Mouse (Mus musculus): ENCODE data around the gene 4930503B20Rik. TPM values are rescaled to one million over a fixed set of nuclear protein-coding genes. Genes with fewer than 3 reads are reported as not detected.

Gene 4930503B20Rik
- polyA plus RNA-seq, 1 experiment from 2014 or later: not detected

Other genes with a start within 250 kb of the 4930503B20Rik start
- gene Ssx2ip, start 246.7 kb downstream of the 4930503B20Rik start, polyA plus RNA-seq (2016; fragmentation: Nextera tagmentation; extraction: Ambion mirVana): 157 TPM in 2 replicates
- gene Ctbs, start 201.5 kb downstream of the 4930503B20Rik start, polyA plus RNA-seq (2016; fragmentation: Nextera tagmentation; extraction: Ambion mirVana): 5.5 and 6.4 TPM in 2 replicates
- gene Spata1, start 151.6 kb downstream of the 4930503B20Rik start, polyA plus RNA-seq (2016; fragmentation: Nextera tagmentation; extraction: Ambion mirVana): 1.3 and 2.5 TPM in 2 replicates
- gene Gng5, start 151.5 kb downstream of the 4930503B20Rik start, polyA plus RNA-seq (2016; fragmentation: Nextera tagmentation; extraction: Ambion mirVana): 678 and 702 TPM in 2 replicates
- gene Rpf1, start 129.9 kb downstream of the 4930503B20Rik start, polyA plus RNA-seq (2016; fragmentation: Nextera tagmentation; extraction: Ambion mirVana): 49.2 and 50.4 TPM in 2 replicates
- gene Uox, start 80.9 kb downstream of the 4930503B20Rik start, polyA plus RNA-seq (2016; fragmentation: Nextera tagmentation; extraction: Ambion mirVana): 0.69 and 0.87 TPM in 2 replicates
- 0.23 and 0.24 TPM in 2 replicates for gene Dnase2b, start 35.7 kb downstream of the 4930503B20Rik start, polyA plus RNA-seq (2016; fragmentation: Nextera tagmentation; extraction: Ambion mirVana)
- 0.32 and 0.46 TPM in 2 replicates for gene Samd13, start 34.3 kb upstream of the 4930503B20Rik start, polyA plus RNA-seq (2016; fragmentation: Nextera tagmentation; extraction: Ambion mirVana)
- gene Prkacb, start 161.7 kb upstream of the 4930503B20Rik start, polyA plus RNA-seq (2016; fragmentation: Nextera tagmentation; extraction: Ambion mirVana): 22.2 and 23.9 TPM in 2 replicates
- 0.51 and 0.53 TPM in 2 replicates for gene Ttll7, start 201.1 kb upstream of the 4930503B20Rik start, polyA plus RNA-seq (2016; fragmentation: Nextera tagmentation; extraction: Ambion mirVana)

Measured in liver, embryonic 12.5 days (tissue).